Mouse (Mus musculus) cortical plate, adult 2 months (tissue): Measurements from ENCODE around the gene Sephs2.

ENCODE experiments used
- CTCF ChIP-seq: fragments of 200-500 bp; IDR thresholded peaks from 2 replicates; pipeline ENCODE4 v1.5.1; 2011; ENCODE audit warnings: mild to moderate bottlenecking, control low read depth, low read length; ENCODE audit not compliant: insufficient read depth; ENCODE audit errors: extremely low read depth
- POLR2A ChIP-seq: fragments of 200-500 bp; IDR thresholded peaks from 2 replicates; pipeline ENCODE4 v1.6.1; 2011; ENCODE audit warnings: mild to moderate bottlenecking, low read length, control low read depth; ENCODE audit not compliant: insufficient read depth; ENCODE audit errors: extremely low read depth

- TF ChIP-seq CTCF = no peak
- TF ChIP-seq POLR2A = no peak
Measured at GRCm38 (mm10) chr7:127224616-127225015, 49.2 kb downstream of the Sephs2 start.
